Mouse (Mus musculus) MEL (cell line): Measurements from ENCODE around the gene Dock10.

Experiments
- CTCF ChIP-seq, 3 experiments: IDR thresholded peaks in 2 of 3; conservative IDR thresholded peaks in 1 of 3; 2 replicates each; pipeline ENCODE4 v1.5.1; 2011 to 2012; ENCODE audit warnings: low read length in 3 of 3, low read depth in 2 of 3, mild to moderate bottlenecking in 2 of 3, improper control_type of control experiment in 1 of 3, inconsistent platforms in 1 of 3, mixed read lengths in 1 of 3, moderate library complexity in 1 of 3; ENCODE audit not compliant: control insufficient read depth in 1 of 3, insufficient read depth in 1 of 3, poor library complexity in 1 of 3, severe bottlenecking in 1 of 3
- JUND ChIP-seq: IDR thresholded peaks from 2 replicates; pipeline ENCODE4 v1.6.1; 2011; ENCODE audit warnings: low read depth, mild to moderate bottlenecking, improper control_type of control experiment, low read length
- MAX ChIP-seq: IDR thresholded peaks from 2 replicates; pipeline ENCODE4 v1.6.1; 2011; ENCODE audit warnings: low read length, improper control_type of control experiment
- MEF2A ChIP-seq: IDR thresholded peaks from 2 replicates; pipeline ENCODE4 v1.6.1; 2014; ENCODE audit warnings: low read depth, mild to moderate bottlenecking, inconsistent platforms, low read length, improper control_type of control experiment; ENCODE audit not compliant: poor library complexity, insufficient replicate concordance, severe bottlenecking; ENCODE audit errors: extremely low read depth
- MYC ChIP-seq: IDR thresholded peaks from 2 replicates; pipeline ENCODE4 v1.6.1; 2011; ENCODE audit warnings: low read depth, mild to moderate bottlenecking, low read length, improper control_type of control experiment, moderate library complexity
- NRF1 ChIP-seq: IDR thresholded peaks from 2 replicates; pipeline ENCODE4 v1.6.1; 2014; ENCODE audit warnings: low read depth, mild to moderate bottlenecking, inconsistent platforms, low read length, improper control_type of control experiment, moderate library complexity; ENCODE audit not compliant: poor library complexity, insufficient read depth, severe bottlenecking
- POLR2A ChIP-seq, 2 experiments: IDR thresholded peaks; 2 replicates each; pipeline ENCODE4 v1.6.1; 2011 to 2012; ENCODE audit warnings: low read length in 2 of 2, mild to moderate bottlenecking in 2 of 2, control low read depth in 1 of 2, improper control_type of control experiment in 1 of 2, low read depth in 1 of 2, moderate library complexity in 1 of 2; ENCODE audit not compliant: control insufficient read depth in 1 of 2, insufficient read depth in 1 of 2, poor library complexity in 1 of 2
- POLR2AphosphoS2 ChIP-seq: IDR thresholded peaks from 2 replicates; pipeline ENCODE4 v1.6.1; 2011; ENCODE audit warnings: low read length, improper control_type of control experiment
- ZNF384 ChIP-seq: IDR thresholded peaks from 2 replicates; pipeline ENCODE4 v1.6.1; 2012; ENCODE audit warnings: low read depth, mild to moderate bottlenecking, inconsistent platforms, low read length, improper control_type of control experiment

GRCm38 (mm10) chr1:80576898-80577297 is 181.4 kb downstream of the Dock10 start:
- TF ChIP-seq CTCF (IDR thresholded peaks at IDR 0.05 in 2 of 3, conservative IDR thresholded peaks at IDR 0.05 in 1 of 3; ENCODE audit: control insufficient read depth in 1 of 3, insufficient read depth in 1 of 3, low read depth in 2 of 3, low read length in 3 of 3, poor library complexity in 1 of 3, severe bottlenecking in 1 of 3) = peak; percentile 58 to 67 (median 65)
- no peak for TF ChIP-seq MAX
- TF ChIP-seq POLR2AphosphoS2 = no peak
- no peak for TF ChIP-seq JUND
- TF ChIP-seq MEF2A = no peak
- TF ChIP-seq ZNF384 = no peak
- TF ChIP-seq POLR2A (IDR thresholded peaks at IDR 0.05; ENCODE audit: control insufficient read depth in 1 of 2, insufficient read depth in 1 of 2, low read depth in 1 of 2, low read length in 2 of 2, poor library complexity in 1 of 2) = no peak
- no peak for TF ChIP-seq NRF1
- no peak for TF ChIP-seq MYC
